ENCODE assay signal across 14 mouse cellular contexts in the genomic region with DNA sequence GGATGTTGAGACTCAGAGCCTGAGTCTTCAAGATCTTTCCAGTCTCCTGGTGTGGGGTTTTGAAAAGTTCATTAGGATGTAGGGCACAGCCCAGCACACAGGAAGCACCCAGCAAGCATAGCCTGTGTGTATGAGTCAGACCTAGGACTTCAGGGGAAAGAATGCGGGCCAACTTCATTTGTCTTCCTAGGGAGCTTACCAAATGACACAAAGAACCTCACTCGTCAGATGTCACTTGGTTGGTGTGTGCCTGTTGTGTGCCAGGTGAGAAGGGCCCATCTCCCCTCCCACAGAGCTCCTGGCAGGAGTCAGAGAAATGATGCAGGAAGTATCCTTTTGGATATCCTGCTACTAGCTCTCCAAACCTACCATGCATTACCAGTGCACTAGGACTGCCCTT.
A peak's percentile ranks its signal among the peaks of the same experiment; 100 is the strongest.
DNase-seq lines count a peak whose midpoint lies in the region; ATAC-seq and TF ChIP-seq lines count a peak whose summit lies in the region.
"Had no signal": no experiment of that assay in that cellular context is flagged by ENCODE, and none has a peak within 500 bp of the region (broad histone marks: within the 10 kb centered on the region; RNA-seq: fewer than 3 reads in every experiment).

No protein-coding gene starts in this region.

- H3K27me3 ChIP-seq in hindbrain, postnatal 0 days (ENCODE audit: insufficient read depth, low read length): no peaks in the 10 kb centered on the region
- no peaks in the 10 kb centered on the region for H3K27me3 ChIP-seq in hindbrain, embryonic 12.5 days
- no peaks in the 10 kb centered on the region for H3K27me3 ChIP-seq in limb, embryonic 10.5 days (ENCODE audit: low read depth, poor library complexity, severe bottlenecking)
- no peaks in the 10 kb centered on the region for H3K27me3 ChIP-seq in neural tube, embryonic 15.5 days (replicated peaks)
- H3K27me3 ChIP-seq: liver, embryonic 15.5 days had no signal

- no peak overlapping the region for H3K4me3 ChIP-seq in hindbrain, postnatal 0 days (ENCODE audit: low read length)
- no peak overlapping the region for H3K4me3 ChIP-seq in hindbrain, embryonic 12.5 days
- H3K4me3 ChIP-seq in limb, embryonic 10.5 days: no peak overlapping the region
- no peak overlapping the region for H3K4me3 ChIP-seq in neural tube, embryonic 15.5 days (replicated peaks)
- H3K4me3 ChIP-seq: liver, embryonic 15.5 days had no signal

- 56% methylated on average over 2 of the region's 2 CpGs for WGBS in hindbrain, postnatal 0 days
- WGBS in hindbrain, embryonic 12.5 days: 58% methylated on average over 2 of the region's 2 CpGs
- 73% methylated on average over 2 of the region's 2 CpGs for WGBS in limb, embryonic 10.5 days
- 77% methylated on average over 2 of the region's 2 CpGs for WGBS in neural tube, embryonic 15.5 days

- no peak for TF ChIP-seq CTCF in hindbrain, postnatal 0 days (IDR thresholded peaks at IDR 0.05; ENCODE audit: low read depth)

- H3K4me2 ChIP-seq in hindbrain, postnatal 0 days (ENCODE audit: low read depth, low read length): no peak overlapping the region
- no peak overlapping the region for H3K4me2 ChIP-seq in hindbrain, embryonic 12.5 days (replicated peaks)
- no peak overlapping the region for H3K4me2 ChIP-seq in neural tube, embryonic 15.5 days
- H3K4me2 ChIP-seq: hindbrain, embryonic 14.5 days; liver, embryonic 15.5 days had no signal

- no peaks in the 10 kb centered on the region for H3K36me3 ChIP-seq in hindbrain, postnatal 0 days (ENCODE audit: insufficient read depth, low read length)
- H3K36me3 ChIP-seq in hindbrain, embryonic 12.5 days: no peaks in the 10 kb centered on the region
- H3K36me3 ChIP-seq in limb, embryonic 10.5 days: no peaks in the 10 kb centered on the region
- no peaks in the 10 kb centered on the region for H3K36me3 ChIP-seq in neural tube, embryonic 15.5 days
- H3K36me3 ChIP-seq: liver, embryonic 15.5 days had no signal

- ATAC-seq in hindbrain, postnatal 0 days: no peak
- no peak for ATAC-seq in hindbrain, embryonic 12.5 days (ENCODE audit: low FRiP score)
- ATAC-seq in neural tube, embryonic 15.5 days (ENCODE audit: low FRiP score): no peak
- ATAC-seq: activated CD4-positive, CD25-positive, alpha-beta regulatory T cell, adult 4 months had no signal

- no peak overlapping the region for H3K9ac ChIP-seq in hindbrain, postnatal 0 days (replicated peaks; ENCODE audit: low read length)
- H3K9ac ChIP-seq in hindbrain, embryonic 12.5 days: no peak overlapping the region
- no peak overlapping the region for H3K9ac ChIP-seq in neural tube, embryonic 15.5 days (replicated peaks)
- H3K9ac ChIP-seq: hindbrain, embryonic 14.5 days; liver, embryonic 15.5 days had no signal

- H3K4me1 ChIP-seq in hindbrain, postnatal 0 days (ENCODE audit: insufficient read depth, low read length): peaks cover 11% of the 10 kb centered on the region
- peaks cover 37% of the 10 kb centered on the region for H3K4me1 ChIP-seq in hindbrain, embryonic 12.5 days
- H3K4me1 ChIP-seq in limb, embryonic 10.5 days: peaks cover 59% of the 10 kb centered on the region
- H3K4me1 ChIP-seq in neural tube, embryonic 15.5 days: peaks cover 20% of the 10 kb centered on the region
- H3K4me1 ChIP-seq: liver, embryonic 15.5 days had no signal

- no peaks in the 10 kb centered on the region for H3K9me3 ChIP-seq in hindbrain, postnatal 0 days (ENCODE audit: low read length)
- no peaks in the 10 kb centered on the region for H3K9me3 ChIP-seq in hindbrain, embryonic 12.5 days (replicated peaks)
- no peaks in the 10 kb centered on the region for H3K9me3 ChIP-seq in limb, embryonic 10.5 days (replicated peaks)
- H3K9me3 ChIP-seq in neural tube, embryonic 15.5 days (replicated peaks): no peaks in the 10 kb centered on the region
- H3K9me3 ChIP-seq: liver, embryonic 15.5 days had no signal

- H3K27ac ChIP-seq in hindbrain, postnatal 0 days: 0 out of 2 replicates have a peak overlapping the region, but pooled peaks have one; percentile 6
- no peak overlapping the region for H3K27ac ChIP-seq in hindbrain, embryonic 12.5 days
- H3K27ac ChIP-seq in limb, embryonic 10.5 days: peak overlapping the region; percentile 90
- no peak overlapping the region for H3K27ac ChIP-seq in neural tube, embryonic 15.5 days (replicated peaks)
- H3K27ac ChIP-seq: hindbrain, embryonic 14.5 days; liver, embryonic 15.5 days had no signal

- no peak for DNase-seq in hindbrain, postnatal 0 days (ENCODE audit: low spot score)
- peak; percentile 59 for DNase-seq in NIH3T3 (ENCODE audit: low read depth)
- peak; percentile 62 to 69 for DNase-seq in cerebellum, adult 18-20 months
- no peak for DNase-seq in limb, embryonic 10.5 days (ENCODE audit: low spot score)
- DNase-seq in thymus, adult 18-20 months: no peak
- DNase-seq: adrenal gland, postnatal 36 days; kidney, adult 9 months; lung, postnatal 14 days; thymus, postnatal 36 days had no signal

Comparison
In these comparisons a context has a peak if more than half of its experiments do, and no peak if none do; other contexts are left out.
1. H3K27ac ChIP-seq: peak in hindbrain, postnatal 0 days (single experiment) and limb, embryonic 10.5 days (single experiment); none in hindbrain, embryonic 12.5 days (single experiment) and neural tube, embryonic 15.5 days (single experiment).
2. DNase-seq: peak in NIH3T3 (single experiment) and cerebellum, adult 18-20 months (2 of 2); none in hindbrain, postnatal 0 days (single experiment), limb, embryonic 10.5 days (single experiment) and thymus, adult 18-20 months (0 of 2).